Mouse (Mus musculus): ENCODE measurements around the gene Pole3. TPM values are rescaled to one million over a fixed set of nuclear protein-coding genes. Genes with fewer than 3 reads are reported as not detected.
A peak's percentile ranks its signal among the peaks of the same experiment; 100 is the strongest.

Pole3 gene
- total RNA-seq, 2 experiments from 2014 or later: 28.0 to 28.5 TPM

- DNase-seq (ENCODE audit: low spot score in 2 of 2): no peak
- H3K4me3 ChIP-seq: no peak overlapping the region; the same call in 1 of the 2 replicates
- no peak for TF ChIP-seq CTCF (conservative IDR thresholded peaks at IDR 0.05)
Measured at GRCm38 (mm10) chr4:62500799-62501198, 24.1 kb downstream of the Pole3 start.

GRCm38 (mm10) chr4:62496815-62497214 lies 28.1 kb downstream of the Pole3 start:
- DNase-seq (ENCODE audit: low spot score in 2 of 2): peak; percentile 44
- H3K27ac ChIP-seq: peak overlapping the region; percentile 11; the same call in 1 of the 2 replicates
- H3K4me3 ChIP-seq: no peak overlapping the region
- TF ChIP-seq CTCF (conservative IDR thresholded peaks at IDR 0.05): no peak

More at GRCm38 (mm10) chr4:62500799-62501198, 24.1 kb downstream of the Pole3 start:
- H3K27ac ChIP-seq: no peak overlapping the region

GRCm38 (mm10) chr4:62495946-62496345 lies 28.9 kb downstream of the Pole3 start:
- TF ChIP-seq CTCF (conservative IDR thresholded peaks at IDR 0.05): no peak
- H3K4me3 ChIP-seq: no peak overlapping the region
- no peak for DNase-seq (ENCODE audit: low spot score in 2 of 2)
- no peak overlapping the region for H3K27ac ChIP-seq

- no peak overlapping the region for H3K27ac ChIP-seq
- no peak for DNase-seq (ENCODE audit: low spot score in 2 of 2)
- no peak overlapping the region for H3K4me3 ChIP-seq
- no peak for TF ChIP-seq CTCF (conservative IDR thresholded peaks at IDR 0.05)
Measured at GRCm38 (mm10) chr4:62494230-62494629, 30.6 kb downstream of the Pole3 start.

GRCm38 (mm10) chr4:62492682-62493081 lies 32.2 kb downstream of the Pole3 start:
- Histone ChIP-seq H3K27ac (peak overlapping the region; percentile 68), H3K4me3 (no peak overlapping the region)
- DNase-seq (ENCODE audit: low spot score in 2 of 2): peak in 1 of 2 experiments; percentile 32
- no peak for TF ChIP-seq CTCF (conservative IDR thresholded peaks at IDR 0.05)

GRCm38 (mm10) chr4:62487914-62488313 lies 37.0 kb downstream of the Pole3 start:
- TF ChIP-seq CTCF (conservative IDR thresholded peaks at IDR 0.05): no peak
- H3K27ac ChIP-seq: no peak overlapping the region
- no peak for DNase-seq (ENCODE audit: low spot score in 2 of 2)
- no peak overlapping the region for H3K4me3 ChIP-seq

DNA sequence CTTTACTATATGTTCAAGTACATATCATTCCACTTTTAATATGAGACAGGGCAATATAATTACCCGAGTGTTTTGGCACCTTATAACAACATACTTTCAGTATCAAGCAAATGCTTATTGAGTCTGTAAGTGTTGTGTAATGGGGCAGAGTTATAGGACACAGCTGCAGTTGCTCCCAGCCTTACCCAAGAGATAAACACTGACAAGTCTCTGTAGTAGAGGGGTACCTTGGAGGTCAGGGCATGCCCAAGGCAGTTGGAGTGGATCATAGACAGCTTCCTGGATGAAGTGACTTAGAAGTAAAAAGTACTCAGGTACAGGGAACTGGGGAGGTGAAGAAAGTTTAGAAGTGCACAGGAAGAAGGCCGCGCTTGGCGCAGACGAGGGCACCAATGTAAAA lies 37.7 kb downstream of the Pole3 start:
- Histone ChIP-seq H3K4me3 (no peak overlapping the region), H3K27ac (no peak overlapping the region)
- no peak for DNase-seq (ENCODE audit: low spot score in 2 of 2)
- TF ChIP-seq CTCF (conservative IDR thresholded peaks at IDR 0.05): no peak

DNA sequence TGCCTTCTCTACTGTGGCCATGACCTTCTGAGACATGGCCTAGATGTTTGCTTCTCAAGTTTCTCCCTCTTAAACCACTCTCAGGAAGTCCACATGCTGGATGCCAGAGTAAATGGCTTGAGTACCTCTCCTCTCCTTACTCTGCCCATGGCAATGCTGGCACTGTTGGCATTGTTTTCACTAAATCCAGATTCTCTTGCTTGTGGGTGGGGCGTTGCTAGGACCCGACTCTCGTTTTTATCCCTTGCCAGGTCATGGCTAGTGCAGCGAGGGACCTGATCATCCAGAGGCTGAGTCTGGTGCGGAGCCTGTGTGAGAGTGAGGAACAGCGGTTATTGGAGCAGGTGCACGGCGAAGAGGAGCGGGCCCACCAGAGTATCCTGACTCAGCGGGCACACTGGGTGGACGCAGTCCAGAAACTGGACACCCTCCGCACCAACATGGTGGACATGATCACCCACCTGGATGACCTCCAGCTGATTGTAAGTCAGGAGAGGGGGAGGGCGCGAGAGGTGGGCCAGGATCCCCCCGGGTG lies 38.6 kb downstream of the Pole3 start:
- TF ChIP-seq CTCF (conservative IDR thresholded peaks at IDR 0.05): no peak
- DNase-seq (ENCODE audit: low spot score in 2 of 2): no peak
- no peak overlapping the region for H3K4me3 ChIP-seq
- no peak overlapping the region for H3K27ac ChIP-seq

GRCm38 (mm10) chr4:62485450-62486161 lies 39.3 kb downstream of the Pole3 start:
- Histone ChIP-seq H3K4me3 (no peak overlapping the region), H3K27ac (no peak overlapping the region)
- no peak for DNase-seq (ENCODE audit: low spot score in 2 of 2)
- TF ChIP-seq CTCF (conservative IDR thresholded peaks at IDR 0.05): no peak

DNA sequence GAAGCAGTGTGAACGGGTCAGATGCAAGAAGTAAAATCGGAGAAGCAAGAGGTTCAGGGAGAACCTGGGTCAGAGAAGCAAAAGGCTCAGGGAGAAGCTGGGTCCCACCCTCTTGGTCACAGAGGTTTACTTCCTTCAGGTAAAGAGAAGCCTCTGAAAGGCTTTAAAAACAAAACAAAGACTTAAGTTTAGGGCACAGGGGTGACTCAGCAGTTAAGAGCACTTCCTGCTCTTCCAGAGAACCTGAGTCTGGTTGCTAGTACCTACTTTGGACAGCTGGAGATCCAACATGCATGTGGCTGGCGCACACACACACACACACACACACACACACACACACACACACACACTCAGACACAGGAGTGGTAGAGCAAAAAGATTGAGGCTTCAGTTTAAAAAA lies 39.9 kb downstream of the Pole3 start:
- no peak for TF ChIP-seq CTCF (conservative IDR thresholded peaks at IDR 0.05)
- DNase-seq (ENCODE audit: low spot score in 2 of 2): no peak
- no peak overlapping the region for H3K27ac ChIP-seq
- no peak overlapping the region for H3K4me3 ChIP-seq

GRCm38 (mm10) chr4:62480709-62481605 lies 43.9 kb downstream of the Pole3 start:
- no peak for TF ChIP-seq CTCF (conservative IDR thresholded peaks at IDR 0.05)
- no peak overlapping the region for H3K4me3 ChIP-seq
- no peak for DNase-seq (ENCODE audit: low spot score in 2 of 2)
- no peak overlapping the region for H3K27ac ChIP-seq

- DNase-seq (ENCODE audit: low spot score in 2 of 2): no peak
- no peak for TF ChIP-seq CTCF (conservative IDR thresholded peaks at IDR 0.05)
- peak within 1 kb of the TSS; percentile 55 for H3K4me3 ChIP-seq
- H3K27ac ChIP-seq: no peak within 1 kb of the TSS
Measured at GRCm38 (mm10) chr4:62479937-62480708, 44.7 kb downstream of the Pole3 start, which contains the start of gene Bspry. Gene Bspry, plus strand, starts transcription at chr4:62480053.

All from layer of hippocampus, adult 2 months (tissue).